Mouse (Mus musculus) regulatory T cell (primary cell): ENCODE measurements around the gene Hsd17b3.
"Not testable (repeated sequence)": the region's sequence is repeated elsewhere in the genome, so short reads cannot be mapped to it uniquely, and the experiment has no call there.

Experiments used
- in situ Hi-C: fragments of 300-600 bp; cut with MboI, MseI; formaldehyde crosslinking; loops from one replicate; pipeline ENCODE4 v1.15.1; 2025; ENCODE audit warnings: high pct_unique_total_duplicates

Gene Hsd17b3

GRCm38 (mm10) chr13:64083331-64083730 is 5.7 kb downstream of the Hsd17b3 start:
- in situ Hi-C loops, result no loop called here

GRCm38 (mm10) chr13:64081012-64081919 is 7.8 kb downstream of the Hsd17b3 start:
- in situ Hi-C loops, result no loop called here

GRCm38 (mm10) chr13:64077591-64077990 is 11.4 kb downstream of the Hsd17b3 start:
- in situ Hi-C loops, result no loop called here

- in situ Hi-C loops, result no loop called here
Measured at GRCm38 (mm10) chr13:64076074-64076473, 13.0 kb downstream of the Hsd17b3 start.

GRCm38 (mm10) chr13:64066653-64067052 is 22.4 kb downstream of the Hsd17b3 start:
- in situ Hi-C loops, result no loop called here

GRCm38 (mm10) chr13:64064276-64064675 is 24.8 kb downstream of the Hsd17b3 start:
- in situ Hi-C loops, result no loop called here

GRCm38 (mm10) chr13:64060935-64061506 is 28.0 kb downstream of the Hsd17b3 start:
- in situ Hi-C loops, result no loop called here

GRCm38 (mm10) chr13:64053959-64054358 is 35.1 kb downstream of the Hsd17b3 start:
- in situ Hi-C loops, result no loop called here

GRCm38 (mm10) chr13:64052281-64052680 is 36.7 kb downstream of the Hsd17b3 start:
- in situ Hi-C loops, result not testable (repeated sequence)

GRCm38 (mm10) chr13:64050895-64051294 is 38.1 kb downstream of the Hsd17b3 start:
- in situ Hi-C loops, result no loop called here

GRCm38 (mm10) chr13:64049535-64049934 is 39.5 kb downstream of the Hsd17b3 start:
- in situ Hi-C loops, result no loop called here

GRCm38 (mm10) chr13:64048467-64048866 is 40.6 kb downstream of the Hsd17b3 start:
- in situ Hi-C loops, result no loop called here

- in situ Hi-C loops, result loop anchor here (5.0 to 10.0 kb wide), 2 partner anchors 343 to 535 kb away; no protein-coding TSS in a partner anchor
Measured at GRCm38 (mm10) chr13:64039976-64040375, 49.1 kb downstream of the Hsd17b3 start.

- in situ Hi-C loops, result loop anchor here (5.0 to 10.0 kb wide), 2 partner anchors 341 to 533 kb away; no protein-coding TSS in a partner anchor
Measured at GRCm38 (mm10) chr13:64038114-64038513, 50.9 kb downstream of the Hsd17b3 start.

- in situ Hi-C loops, result loop anchor here (5.0 to 10.0 kb wide), 2 partner anchors 339 to 532 kb away; no protein-coding TSS in a partner anchor
Measured at GRCm38 (mm10) chr13:64036079-64037011, 52.7 kb downstream of the Hsd17b3 start.

- in situ Hi-C loops, result loop anchor here (5.0 to 10.0 kb wide), 2 partner anchors 338 to 530 kb away; no protein-coding TSS in a partner anchor
Measured at GRCm38 (mm10) chr13:64035036-64035435, 54.0 kb downstream of the Hsd17b3 start.

- in situ Hi-C loops, result loop anchor here (10.0 kb wide), 1 partner anchor 529 kb away; no protein-coding TSS in a partner anchor
Measured at GRCm38 (mm10) chr13:64033921-64034320, 55.1 kb downstream of the Hsd17b3 start.

- in situ Hi-C loops, result loop anchor here (10.0 kb wide), 1 partner anchor 528 kb away; no protein-coding TSS in a partner anchor
Measured at GRCm38 (mm10) chr13:64033181-64033580, 55.8 kb downstream of the Hsd17b3 start.

- in situ Hi-C loops, result loop anchor here (10.0 kb wide), 1 partner anchor 526 kb away; no protein-coding TSS in a partner anchor
Measured at GRCm38 (mm10) chr13:64031254-64031653, 57.8 kb downstream of the Hsd17b3 start.

- in situ Hi-C loops, result loop anchor here (10.0 kb wide), 1 partner anchor 526 kb away; no protein-coding TSS in a partner anchor
Measured at GRCm38 (mm10) chr13:64030792-64031191, 58.2 kb downstream of the Hsd17b3 start.

- in situ Hi-C loops, result no loop called here
Measured at GRCm38 (mm10) chr13:64024803-64025202, 64.2 kb downstream of the Hsd17b3 start.
